Mouse (Mus musculus) adipocyte (in vitro differentiated cells): ENCODE measurements at regions not wholly inside any gene's neighbourhood (a gene's known extent, or its start where the extent isn't known, plus 50 kb on each side); places are given as distances from the start of the nearest gene placed in this dataset.

Source experiments
- DNase-seq: peaks from one replicate; pipeline ENCODE4 v3.0.0-alpha.2; 2016; ENCODE audit warnings: low spot score

- peak; percentile 13 for DNase-seq
Observed at GRCm38 (mm10) chr15:67732988-67733387, 1232.3 kb upstream of the Lrrc6 start.

- DNase-seq: no peak
Observed at GRCm38 (mm10) chr15:67729492-67729891, 1228.8 kb upstream of the Lrrc6 start.

GRCm38 (mm10) chr15:67725239-67725638, 1224.5 kb upstream of the Lrrc6 start:
- DNase-seq: no peak

- no peak for DNase-seq
Observed at GRCm38 (mm10) chr15:67714203-67714602, 1213.5 kb upstream of the Lrrc6 start.

- DNase-seq: no peak
Observed at GRCm38 (mm10) chr15:67686140-67686539, 1185.4 kb upstream of the Lrrc6 start.

- no peak for DNase-seq
Observed at GRCm38 (mm10) chr15:67673276-67673675, 1172.6 kb upstream of the Lrrc6 start.

GRCm38 (mm10) chr15:67636155-67636554, 1135.4 kb upstream of the Lrrc6 start:
- peak; percentile 44 for DNase-seq

- no peak for DNase-seq
Observed at GRCm38 (mm10) chr15:67626704-67627287, 1126.1 kb upstream of the Lrrc6 start.

- DNase-seq: no peak
Observed at GRCm38 (mm10) chr15:67611896-67612295, 1111.2 kb upstream of the Lrrc6 start.

- DNase-seq: no peak
Observed at GRCm38 (mm10) chr15:67598426-67598825, 1097.7 kb upstream of the Lrrc6 start.

GRCm38 (mm10) chr15:67576581-67576980, 1075.9 kb upstream of the Lrrc6 start:
- DNase-seq: peak; percentile 41

- DNase-seq: no peak
Observed at GRCm38 (mm10) chr15:67571614-67572013, 1070.9 kb upstream of the Lrrc6 start.

GRCm38 (mm10) chr15:67557304-67557703, 1056.6 kb upstream of the Lrrc6 start:
- DNase-seq: no peak

GRCm38 (mm10) chr15:67551911-67552310, 1051.2 kb upstream of the Lrrc6 start:
- no peak for DNase-seq

- no peak for DNase-seq
Observed at GRCm38 (mm10) chr15:67546896-67547400, 1046.2 kb upstream of the Lrrc6 start.

GRCm38 (mm10) chr15:67545745-67546144, 1045.0 kb upstream of the Lrrc6 start:
- DNase-seq: no peak

- DNase-seq: no peak
Observed at GRCm38 (mm10) chr15:67513722-67514121, 1013.0 kb upstream of the Lrrc6 start.

- DNase-seq: no peak
Observed at GRCm38 (mm10) chr15:67495001-67495658, 994.4 kb upstream of the Lrrc6 start.

- peak; percentile 45 for DNase-seq
Observed at GRCm38 (mm10) chr15:67481733-67482132, 981.0 kb upstream of the Lrrc6 start.

GRCm38 (mm10) chr15:67474325-67474724, 973.6 kb upstream of the Lrrc6 start:
- DNase-seq: no peak

- DNase-seq: no peak
Observed at GRCm38 (mm10) chr15:67472979-67473378, 972.3 kb upstream of the Lrrc6 start.

- DNase-seq: no peak
Observed at GRCm38 (mm10) chr15:67471283-67471682, 970.6 kb upstream of the Lrrc6 start.

- DNase-seq: no peak
Observed at GRCm38 (mm10) chr15:67470036-67470435, 969.3 kb upstream of the Lrrc6 start.
